Mouse (Mus musculus) midbrain, embryonic 10.5 days (tissue): ENCODE results near the gene Rps27l. TPM values are rescaled to one million over a fixed set of nuclear protein-coding genes. Genes with fewer than 3 reads are reported as not detected.

Source experiments
- DNase-seq: peaks from one replicate; pipeline ENCODE4 v3.0.0-alpha.2; 2017; ENCODE audit warnings: low spot score
- H3K27ac ChIP-seq: fragments of 300-500 bp; sonication (generic); replicated peaks from 2 replicates; pipeline ENCODE4 v1.5.1; 2016; ENCODE audit warnings: mild to moderate bottlenecking
- H3K27me3 ChIP-seq: fragments of 300-500 bp; sonication (generic); 2 replicates; pipeline ENCODE4 v1.6.1; 2016; ENCODE audit warnings: low read depth, mild to moderate bottlenecking; ENCODE audit not compliant: poor library complexity, severe bottlenecking
- H3K36me3 ChIP-seq: fragments of 300-500 bp; sonication (generic); 2 replicates; pipeline ENCODE4 v1.6.1; 2016; ENCODE audit warnings: mild to moderate bottlenecking, moderate library complexity
- H3K4me1 ChIP-seq: fragments of 300-500 bp; sonication (generic); 2 replicates; pipeline ENCODE4 v1.6.1; 2016
- H3K4me3 ChIP-seq: fragments of 300-500 bp; sonication (generic); 2 replicates; pipeline ENCODE4 v1.5.1; 2016; ENCODE audit warnings: mild to moderate bottlenecking, moderate library complexity
- H3K9me3 ChIP-seq: fragments of 300-500 bp; sonication (generic); replicated peaks from 2 replicates; pipeline ENCODE4 v1.6.1; 2016; ENCODE audit warnings: mild to moderate bottlenecking
- WGBS: fragments of 180-500 bp; shearing (Covaris S2); methylation state at CpG from one replicate; pipeline ENCODE4 v1.1.7; 2016; 5-methylcytosine and 5-hydroxymethylcytosine counted together
- polyA plus RNA-seq: library from polyadenylated mRNA; unstranded; fragments of >200 nt; fragmentation: Nextera tagmentation; extraction: Ambion mirVana; gene quantifications from 2 replicates; pipeline ENCODE4 v1.2.1, GENCODE M21; 2016

The Rps27l gene
- polyA plus RNA-seq, 1 experiment from 2014 or later: 790 TPM

- peaks cover 12% of the 10 kb centered on the region for H3K4me1 ChIP-seq
- H3K27ac ChIP-seq: peak overlapping the region; percentile 84
- under 1% methylated on average over 41 of the region's 41 CpGs for WGBS
- peak overlapping the region; percentile 83 for H3K4me3 ChIP-seq
- H3K27me3 ChIP-seq: peaks cover 7% of the 10 kb centered on the region; the same call in 1 of the 2 replicates
- peak; percentile 89 for DNase-seq
- peaks cover 14% of the 10 kb centered on the region for H3K36me3 ChIP-seq
- no peaks in the 10 kb centered on the region for H3K9me3 ChIP-seq
These were observed 28.9 kb downstream of the Rps27l start for GRCm38 (mm10) chr9:66974721-66975225.

- peaks cover 7% of the 10 kb centered on the region; the same call in 1 of the 2 replicates for H3K27me3 ChIP-seq
- peak; percentile 95 for DNase-seq
- under 1% methylated on average over 31 of the region's 32 CpGs for WGBS
- H3K9me3 ChIP-seq: no peaks in the 10 kb centered on the region
- peak within 1 kb of the TSS; percentile 84 for H3K27ac ChIP-seq
- H3K36me3 ChIP-seq: peaks cover 9% of the 10 kb centered on the region
- H3K4me3 ChIP-seq: peak within 1 kb of the TSS; percentile 83
- peaks cover 12% of the 10 kb centered on the region for H3K4me1 ChIP-seq
These were observed 29.4 kb downstream of the Rps27l start, which contains the start of gene Lactb for GRCm38 (mm10) chr9:66975239-66975645. Gene Lactb, minus strand, starts transcription at chr9:66975484.

GRCm38 (mm10) chr9:66977121-66977520, 31.2 kb downstream of the Rps27l start:
- Histone ChIP-seq H3K4me3 (no peak overlapping the region), H3K27me3 (peaks cover 7% of the 10 kb centered on the region; the same call in 1 of the 2 replicates), H3K27ac (no peak overlapping the region), H3K36me3 (no peaks in the 10 kb centered on the region), H3K9me3 (no peaks in the 10 kb centered on the region), H3K4me1 (peaks cover 12% of the 10 kb centered on the region)
- no peak for DNase-seq
- WGBS: 85% methylated on average over 5 of the region's 5 CpGs

GRCm38 (mm10) chr9:66977982-66978381, 32.1 kb downstream of the Rps27l start:
- H3K4me3 ChIP-seq: no peak overlapping the region
- no peaks in the 10 kb centered on the region for H3K9me3 ChIP-seq
- H3K27me3 ChIP-seq: peaks cover 7% of the 10 kb centered on the region; the same call in 1 of the 2 replicates
- H3K4me1 ChIP-seq: peaks cover 12% of the 10 kb centered on the region
- no peaks in the 10 kb centered on the region for H3K36me3 ChIP-seq
- 94% methylated on average over 1 of the region's 1 CpGs for WGBS
- H3K27ac ChIP-seq: no peak overlapping the region
- no peak for DNase-seq

GRCm38 (mm10) chr9:66978468-66978867, 32.6 kb downstream of the Rps27l start:
- Histone ChIP-seq H3K9me3 (no peaks in the 10 kb centered on the region), H3K27ac (no peak overlapping the region), H3K4me1 (peaks cover 12% of the 10 kb centered on the region), H3K36me3 (no peaks in the 10 kb centered on the region), H3K4me3 (no peak overlapping the region), H3K27me3 (peaks cover 7% of the 10 kb centered on the region; the same call in 1 of the 2 replicates)
- WGBS: 80% methylated on average over 1 of the region's 1 CpGs
- DNase-seq: no peak

GRCm38 (mm10) chr9:66980458-66980857, 34.6 kb downstream of the Rps27l start:
- WGBS: 13% methylated on average over 5 of the region's 5 CpGs
- peaks cover 7% of the 10 kb centered on the region; the same call in 1 of the 2 replicates for H3K27me3 ChIP-seq
- DNase-seq: peak; percentile 76
- H3K36me3 ChIP-seq: no peaks in the 10 kb centered on the region
- no peak overlapping the region for H3K4me3 ChIP-seq
- peaks cover 5% of the 10 kb centered on the region for H3K4me1 ChIP-seq
- no peak overlapping the region for H3K27ac ChIP-seq
- no peaks in the 10 kb centered on the region for H3K9me3 ChIP-seq

GRCm38 (mm10) chr9:66982085-66982484, 36.2 kb downstream of the Rps27l start:
- Histone ChIP-seq H3K27ac (no peak overlapping the region), H3K36me3 (no peaks in the 10 kb centered on the region), H3K4me1 (no peaks in the 10 kb centered on the region; the same call in 1 of the 2 replicates), H3K27me3 (no peaks in the 10 kb centered on the region), H3K9me3 (no peaks in the 10 kb centered on the region), H3K4me3 (no peak overlapping the region)
- no peak for DNase-seq
- 87% methylated on average over 7 of the region's 7 CpGs for WGBS

GRCm38 (mm10) chr9:66985377-66985776, 39.5 kb downstream of the Rps27l start:
- Histone ChIP-seq H3K9me3 (no peaks in the 10 kb centered on the region), H3K4me3 (no peak overlapping the region), H3K27ac (no peak overlapping the region), H3K27me3 (no peaks in the 10 kb centered on the region), H3K36me3 (no peaks in the 10 kb centered on the region), H3K4me1 (peaks cover 13% of the 10 kb centered on the region; the same call in 1 of the 2 replicates)
- no peak for DNase-seq
- WGBS: 82% methylated on average over 7 of the region's 7 CpGs

GRCm38 (mm10) chr9:66988198-66988887, 42.5 kb downstream of the Rps27l start:
- no peak overlapping the region for H3K4me3 ChIP-seq

GRCm38 (mm10) chr9:66988888-66989414, 43.1 kb downstream of the Rps27l start:
- H3K36me3 ChIP-seq: no peaks in the 10 kb centered on the region
- H3K27me3 ChIP-seq: no peaks in the 10 kb centered on the region
- 76% methylated on average over 6 of the region's 6 CpGs for WGBS
- H3K4me1 ChIP-seq: peaks cover 16% of the 10 kb centered on the region; the same call in 1 of the 2 replicates
- no peaks in the 10 kb centered on the region for H3K9me3 ChIP-seq
- no peak overlapping the region for H3K27ac ChIP-seq
- no peak for DNase-seq
- H3K4me3 ChIP-seq: no peak overlapping the region

More at GRCm38 (mm10) chr9:66988198-66988887, 42.5 kb downstream of the Rps27l start:
- Histone ChIP-seq H3K27me3 (no peaks in the 10 kb centered on the region), H3K9me3 (no peaks in the 10 kb centered on the region), H3K36me3 (no peaks in the 10 kb centered on the region), H3K27ac (peak overlapping the region; percentile 34; the same call in 1 of the 2 replicates), H3K4me1 (peaks cover 16% of the 10 kb centered on the region; the same call in 1 of the 2 replicates)
- DNase-seq: no peak
- 71% methylated on average over 11 of the region's 11 CpGs for WGBS

- 87% methylated on average over 6 of the region's 6 CpGs for WGBS
- Histone ChIP-seq H3K36me3 (no peaks in the 10 kb centered on the region), H3K4me3 (no peak overlapping the region), H3K9me3 (no peaks in the 10 kb centered on the region), H3K4me1 (peaks cover 16% of the 10 kb centered on the region; the same call in 1 of the 2 replicates), H3K27ac (no peak overlapping the region), H3K27me3 (no peaks in the 10 kb centered on the region)
- DNase-seq: no peak
These were observed 43.7 kb downstream of the Rps27l start for GRCm38 (mm10) chr9:66989581-66989980.

- Histone ChIP-seq H3K27me3 (no peaks in the 10 kb centered on the region), H3K36me3 (no peaks in the 10 kb centered on the region), H3K4me1 (peaks cover 16% of the 10 kb centered on the region; the same call in 1 of the 2 replicates), H3K4me3 (no peak overlapping the region), H3K9me3 (no peaks in the 10 kb centered on the region), H3K27ac (no peak overlapping the region)
- WGBS: 92% methylated on average over 5 of the region's 5 CpGs
- no peak for DNase-seq
These were observed 44.2 kb downstream of the Rps27l start for GRCm38 (mm10) chr9:66990046-66990445.
